Mouse (Mus musculus) kidney, adult 11 months (tissue): Measurements from ENCODE around the gene Nptx1.

Experiments used
- DNase-seq: peaks from one replicate; pipeline ENCODE4 v3.0.0; 2022

The Nptx1 gene

DNA sequence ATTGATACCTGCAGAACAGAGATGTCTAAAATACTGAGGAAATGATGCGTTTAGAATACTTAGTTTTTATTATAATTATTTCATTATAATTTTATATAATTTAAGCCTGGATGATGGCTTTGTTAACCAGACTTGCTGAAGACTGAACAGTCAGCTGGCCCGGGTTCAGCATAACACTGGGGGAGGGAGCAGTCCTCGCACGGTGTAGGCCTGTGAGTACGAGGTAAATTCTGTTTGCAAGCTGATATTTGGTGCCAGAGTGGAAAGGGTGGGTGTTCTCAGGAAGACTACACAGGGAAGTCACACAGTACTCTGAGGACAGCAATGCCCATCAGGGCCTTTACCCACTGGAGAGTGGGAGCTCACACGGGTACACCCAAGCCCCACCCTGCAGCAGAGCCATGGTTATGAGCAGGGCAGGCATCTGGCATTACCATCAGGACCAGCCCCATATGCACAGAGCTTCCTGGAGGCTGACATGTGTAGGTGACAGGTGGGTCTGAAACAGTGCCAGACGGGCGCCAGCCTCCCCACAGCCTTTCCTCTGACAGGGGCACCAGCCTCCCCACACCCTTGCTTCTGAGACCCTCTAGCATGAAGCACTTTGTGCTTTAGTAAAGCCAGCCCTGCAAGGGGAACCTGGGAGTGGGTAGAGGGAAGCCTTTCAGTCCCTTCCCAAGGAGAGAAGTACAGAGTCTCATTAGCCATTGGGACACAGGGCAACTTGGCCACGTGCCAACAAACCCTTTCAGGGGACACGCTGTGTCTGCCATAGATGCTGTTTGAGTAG, 3.2 kb upstream of the Nptx1 start:
- no peak for DNase-seq

GRCm38 (mm10) chr11:119549371-119549811, 1.8 kb upstream of the Nptx1 start:
- no peak for DNase-seq

- DNase-seq = no peak
Measured at GRCm38 (mm10) chr11:119548741-119549370, 1.3 kb upstream of the Nptx1 start.

GRCm38 (mm10) chr11:119547951-119548591, 518 bp upstream of the Nptx1 start:
- no peak for DNase-seq

DNA sequence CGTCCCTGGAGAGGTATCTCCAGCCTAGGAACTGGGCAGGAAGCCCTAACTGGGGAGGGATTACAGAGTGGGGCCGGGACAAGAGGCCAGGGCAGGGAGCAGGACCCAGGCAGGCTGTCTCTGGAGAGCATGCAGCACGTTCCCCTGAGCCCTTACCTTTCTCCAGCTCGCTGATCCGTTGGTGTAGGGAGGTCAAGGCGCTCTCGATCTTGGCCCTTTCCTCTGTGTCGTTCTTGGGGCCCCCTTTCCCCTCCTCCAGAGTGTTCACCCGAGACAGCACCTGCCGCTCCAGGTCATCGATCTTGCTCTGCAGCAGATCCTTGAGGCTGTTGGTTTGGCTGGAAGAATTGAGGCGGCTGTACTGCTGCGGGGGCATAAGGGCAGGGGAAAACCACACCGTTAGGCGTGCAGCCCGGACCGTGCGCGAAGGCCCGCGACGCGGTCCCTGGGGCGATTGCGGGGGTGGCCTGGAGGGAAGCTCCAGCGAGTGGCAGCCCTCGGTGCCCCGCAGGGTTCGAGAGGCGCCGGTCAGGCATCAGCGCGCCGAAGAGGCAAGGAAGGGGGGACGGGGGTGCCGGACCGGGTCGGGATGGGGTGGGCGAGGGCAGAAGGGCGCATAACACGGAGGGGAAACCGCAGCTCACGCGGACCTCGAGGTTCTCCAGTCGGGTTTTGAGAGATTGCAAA, 914 bp downstream of the Nptx1 start:
- no peak for DNase-seq

GRCm38 (mm10) chr11:119545741-119546495, 1.6 kb downstream of the Nptx1 start:
- DNase-seq = no peak

- no peak for DNase-seq
Measured at GRCm38 (mm10) chr11:119545281-119545680, 2.3 kb downstream of the Nptx1 start.

DNA sequence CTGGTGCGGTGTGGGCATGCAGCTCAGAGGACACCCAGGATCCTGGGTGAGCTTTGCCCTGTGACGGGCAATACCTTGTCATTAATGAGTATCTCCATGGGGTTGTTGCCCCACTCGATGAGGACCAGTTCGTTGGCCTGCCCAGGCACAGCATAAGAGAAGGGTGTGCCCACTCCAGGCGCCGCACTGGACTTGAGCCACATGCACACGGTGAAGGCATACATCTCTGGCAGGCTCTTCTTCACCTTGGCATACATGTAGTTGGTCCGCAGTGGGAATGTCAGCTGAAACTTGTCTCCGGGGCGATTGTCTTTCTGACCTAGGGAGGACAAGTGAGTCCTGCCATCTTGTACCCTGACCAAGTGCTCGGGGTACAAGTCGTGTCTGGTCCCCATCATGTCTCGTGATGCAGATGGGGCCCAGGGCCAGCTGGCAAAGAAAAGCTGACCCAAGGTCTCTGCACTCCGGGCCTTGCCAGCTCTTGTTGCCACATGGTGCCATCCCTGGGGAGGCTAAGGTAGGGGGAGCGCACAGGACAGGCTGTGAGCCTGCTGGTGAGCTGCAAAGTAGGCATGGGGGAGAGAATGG, 2.9 kb downstream of the Nptx1 start:
- DNase-seq = no peak

GRCm38 (mm10) chr11:119543816-119544517, 3.6 kb downstream of the Nptx1 start:
- DNase-seq = no peak

DNA sequence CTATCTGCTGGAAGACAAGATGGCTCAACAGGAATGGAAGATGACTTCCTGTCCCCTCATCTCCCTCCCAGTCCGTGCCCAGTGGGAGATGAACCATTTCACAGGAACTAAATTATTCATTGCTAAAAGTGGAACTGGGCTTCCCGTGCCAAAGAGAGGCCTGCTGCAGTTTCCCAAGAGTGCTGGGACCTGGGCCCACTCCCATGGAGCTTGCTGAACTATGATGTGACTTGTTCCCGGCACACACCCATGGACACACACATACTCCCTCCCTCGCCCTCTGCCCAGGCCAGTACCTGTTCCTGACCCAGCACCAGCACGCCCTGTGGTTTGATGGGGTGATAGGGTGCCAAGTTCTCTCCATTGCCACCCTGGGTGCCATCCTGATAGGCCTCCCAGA, 4.7 kb downstream of the Nptx1 start:
- no peak for DNase-seq

- DNase-seq = no peak
Measured at GRCm38 (mm10) chr11:119542371-119542770, 5.2 kb downstream of the Nptx1 start.

DNA sequence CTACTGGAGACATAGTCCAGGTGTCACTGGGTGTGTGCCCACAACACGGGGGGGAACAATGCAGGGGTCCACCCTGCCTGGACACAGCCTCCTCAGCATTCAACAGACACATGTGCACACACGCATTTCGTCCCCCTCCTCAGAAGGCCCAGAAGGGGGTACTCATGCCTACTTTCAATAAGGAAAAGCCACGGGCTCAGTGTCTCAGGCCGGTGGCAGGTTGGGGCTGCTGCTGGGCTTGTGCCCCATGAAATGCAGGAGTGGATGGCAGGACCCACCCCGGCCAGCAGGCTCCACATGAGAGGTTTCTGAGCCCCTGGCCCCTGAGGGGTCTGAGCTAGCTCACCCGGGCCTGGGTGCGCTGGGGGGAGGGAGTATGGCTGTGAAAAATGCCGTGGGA, 6.5 kb downstream of the Nptx1 start:
- no peak for DNase-seq

- DNase-seq = no peak
Measured at GRCm38 (mm10) chr11:119540560-119540959, 7.0 kb downstream of the Nptx1 start.

DNA sequence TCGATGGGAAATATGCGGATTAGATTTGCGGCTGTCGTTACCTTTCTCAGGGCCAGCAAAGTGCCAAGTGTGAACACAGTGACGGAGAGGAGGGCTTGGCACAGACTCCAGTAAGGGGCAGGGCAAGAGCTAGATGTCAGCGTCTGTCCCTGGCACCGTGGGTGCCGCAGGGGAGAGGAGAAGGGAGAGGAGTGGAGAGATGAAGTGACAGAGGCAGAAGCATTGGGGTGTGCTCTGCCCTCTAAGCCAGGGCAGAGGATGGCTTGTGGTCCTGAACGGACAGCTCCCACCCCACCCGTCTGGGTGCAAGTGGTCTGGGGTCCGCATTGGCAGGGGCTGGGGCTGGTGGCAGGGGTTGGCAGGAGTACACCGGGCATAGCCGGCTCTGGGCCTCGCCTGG, 7.6 kb downstream of the Nptx1 start:
- no peak for DNase-seq

- no peak for DNase-seq
Measured at GRCm38 (mm10) chr11:119533745-119534144, 13.8 kb downstream of the Nptx1 start.

GRCm38 (mm10) chr11:119532460-119532859, 15.1 kb downstream of the Nptx1 start:
- no peak for DNase-seq

GRCm38 (mm10) chr11:119528930-119529329, 18.6 kb downstream of the Nptx1 start:
- no peak for DNase-seq

DNA sequence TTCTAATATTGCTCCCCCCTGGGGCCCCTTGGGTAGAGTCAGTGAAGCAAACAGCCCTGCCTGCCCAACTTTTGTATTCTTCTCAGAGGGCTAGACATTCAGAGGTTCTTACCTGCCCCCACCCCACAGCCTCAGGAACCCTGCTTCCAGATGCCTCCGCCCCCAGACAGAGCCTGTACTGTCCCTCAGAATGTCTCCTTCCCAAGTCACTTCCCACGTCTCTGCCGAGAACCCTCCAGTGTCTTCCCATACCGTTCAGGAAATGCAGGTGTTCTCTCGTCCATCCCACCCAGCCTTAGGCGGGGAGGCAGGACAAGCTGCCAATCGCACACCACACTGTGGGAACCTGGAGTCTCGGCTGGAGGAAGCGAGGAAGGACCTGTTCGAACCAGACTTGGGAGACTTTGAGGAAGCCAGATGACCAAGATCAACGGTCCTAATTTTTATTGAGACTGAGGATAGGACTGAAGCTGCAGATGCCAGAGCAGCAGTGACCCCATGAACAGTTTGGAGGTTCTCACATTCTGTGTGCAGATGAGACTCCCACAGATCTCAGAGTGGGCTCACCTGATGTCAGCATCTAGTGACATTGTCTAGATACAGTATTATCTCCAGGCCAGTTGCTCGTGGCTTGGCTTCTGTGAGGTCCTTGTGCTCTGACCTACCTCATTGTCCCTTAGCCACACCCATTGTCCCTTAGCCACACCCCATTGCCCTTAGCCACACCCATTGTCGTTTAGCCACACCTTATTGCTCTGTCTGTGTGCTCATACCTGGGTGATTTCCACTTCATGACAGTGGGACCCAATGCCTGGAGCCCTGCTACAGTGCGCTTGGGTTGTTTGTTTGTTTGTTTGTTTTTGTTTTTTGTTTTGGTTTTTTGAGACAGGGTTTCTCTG, 21.2 kb downstream of the Nptx1 start:
- no peak for DNase-seq

DNA sequence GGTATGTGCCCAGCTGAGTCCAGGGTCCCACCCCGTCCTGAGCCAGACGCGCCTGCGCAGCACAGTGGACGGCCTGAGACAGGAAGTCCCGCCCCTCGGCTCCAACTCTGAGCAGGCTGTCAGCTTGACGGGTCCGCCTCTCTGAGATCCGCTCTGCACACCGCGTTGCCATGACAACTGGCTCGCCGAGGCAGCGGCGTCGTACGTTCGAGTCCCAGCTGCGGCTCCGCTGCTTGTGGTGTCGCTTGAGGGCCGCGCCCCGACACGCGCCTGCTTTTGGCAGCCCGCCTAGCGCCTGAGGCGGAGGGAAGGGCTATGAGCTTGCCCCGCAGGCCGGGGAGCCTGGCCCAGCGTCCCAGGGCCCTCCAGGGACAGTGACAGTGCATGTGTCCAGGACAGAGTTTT, 23.0 kb downstream of the Nptx1 start:
- DNase-seq = peak; percentile 84

- no peak for DNase-seq
Measured at GRCm38 (mm10) chr11:119523392-119523791, 24.2 kb downstream of the Nptx1 start.

- DNase-seq = no peak
Measured at GRCm38 (mm10) chr11:119522779-119523178, 24.8 kb downstream of the Nptx1 start.
